Mouse (Mus musculus) spleen, adult 2 months (tissue): ENCODE results near the gene Icmt.

Experiments
- CTCF ChIP-seq: fragments of 200-500 bp; IDR thresholded peaks from 2 replicates; pipeline ENCODE4 v1.5.1; 2011; ENCODE audit warnings: mild to moderate bottlenecking, inconsistent platforms; ENCODE audit not compliant: insufficient read depth, insufficient read length, insufficient replicate concordance; ENCODE audit errors: extremely low read depth
- POLR2A ChIP-seq: fragments of 200-500 bp; IDR thresholded peaks from 2 replicates; pipeline ENCODE4 v1.6.1; 2011; ENCODE audit warnings: low read depth, low read length, inconsistent platforms

DNA sequence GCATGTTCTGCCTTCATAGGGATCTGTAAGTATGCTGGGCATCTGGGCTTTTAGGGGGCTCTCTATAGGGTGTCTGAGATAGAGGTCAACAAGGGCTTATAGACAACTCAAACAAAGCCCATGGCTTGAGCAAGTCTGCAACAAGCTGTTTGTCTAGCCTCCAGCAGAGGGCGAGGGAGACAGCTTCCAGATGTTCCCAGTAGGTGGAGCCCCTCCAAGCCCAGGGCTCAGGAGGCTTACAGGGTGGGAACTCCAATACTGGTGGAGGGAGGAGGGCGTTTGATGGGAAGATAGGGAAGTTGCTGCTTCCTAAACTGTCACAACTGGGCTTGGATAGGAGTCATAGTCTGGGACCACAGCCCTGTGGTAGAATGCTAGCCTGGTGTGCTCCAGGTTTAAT is 35.9 kb downstream of the Icmt start:
- TF ChIP-seq CTCF (peak; percentile 90; the same call in 1 of the 2 replicates), POLR2A (no peak)
